Mouse (Mus musculus) liver, embryonic 11.5 days (tissue): ENCODE data around the gene Tmtc4. TPM values are rescaled to one million over a fixed set of nuclear protein-coding genes. Genes with fewer than 3 reads are reported as not detected.
A peak's percentile ranks its signal among the peaks of the same experiment; 100 is the strongest.

Experiments
- ATAC-seq: fragments of 200-750 bp; cut with Nextera tagmentation; replicated peaks from 2 replicates; pipeline ENCODE4 v1.8.0; 2017; ENCODE audit warnings: moderate number of reproducible peaks, mild to moderate bottlenecking, moderate TSS enrichment, moderate library complexity; ENCODE audit not compliant: low FRiP score
- DNase-seq: peaks from one replicate; pipeline ENCODE4 v3.0.0-alpha.2; 2017; ENCODE audit warnings: low spot score
- H3K27ac ChIP-seq: fragments of 300-500 bp; sonication (generic); 2 replicates; pipeline ENCODE4 v1.5.1; 2014; ENCODE audit warnings: mild to moderate bottlenecking, low read depth, low read length, control low read depth
- H3K27me3 ChIP-seq: fragments of 300-500 bp; sonication (generic); replicated peaks from 2 replicates; pipeline ENCODE4 v1.6.1; 2014; ENCODE audit warnings: low read length, mixed read lengths; ENCODE audit not compliant: control insufficient read depth, insufficient read depth
- H3K36me3 ChIP-seq: fragments of 300-500 bp; sonication (generic); 2 replicates; pipeline ENCODE4 v1.6.1; 2014; ENCODE audit warnings: mild to moderate bottlenecking, low read length, moderate library complexity, mixed read lengths; ENCODE audit not compliant: control insufficient read depth, insufficient read depth
- H3K4me1 ChIP-seq: fragments of 300-500 bp; sonication (generic); replicated peaks from 2 replicates; pipeline ENCODE4 v1.6.1; 2014; ENCODE audit warnings: low read length, mixed read lengths; ENCODE audit not compliant: control insufficient read depth, insufficient read depth
- H3K4me2 ChIP-seq: fragments of 300-500 bp; sonication (generic); 2 replicates; pipeline ENCODE4 v1.6.1; 2014; ENCODE audit warnings: mild to moderate bottlenecking, control low read depth, moderate library complexity
- H3K4me3 ChIP-seq: fragments of 300-500 bp; sonication (generic); 2 replicates; pipeline ENCODE4 v1.5.1; 2014; ENCODE audit warnings: low read depth, low read length, control low read depth
- H3K9ac ChIP-seq: fragments of 300-500 bp; sonication (generic); 2 replicates; pipeline ENCODE4 v1.6.1; 2014; ENCODE audit warnings: low read depth, low read length, control low read depth
- H3K9me3 ChIP-seq: fragments of 300-500 bp; sonication (generic); 2 replicates; pipeline ENCODE4 v1.6.1; 2016; ENCODE audit warnings: low read length, inconsistent platforms, mixed read lengths; ENCODE audit not compliant: control insufficient read depth
- WGBS: fragments of 180-500 bp; shearing (Covaris S2); extraction: QIAGEN DNeasy Blood & Tissue Kit; methylation state at CpG from one replicate; pipeline ENCODE4 v1.1.7; 2014; 5-methylcytosine and 5-hydroxymethylcytosine counted together
- polyA plus RNA-seq: library from polyadenylated mRNA; unstranded; fragments of >200 nt; fragmentation: Nextera tagmentation; extraction: Ambion mirVana; gene quantifications from 2 replicates; pipeline ENCODE4 v1.2.1, GENCODE M21; 2014

The Tmtc4 gene
- polyA plus RNA-seq, 1 experiment from 2014 or later, result 8.3 TPM

- no peak for ATAC-seq
- Histone ChIP-seq H3K36me3 (no peaks in the 10 kb centered on the region), H3K27me3 (no peaks in the 10 kb centered on the region; the same call in 1 of the 2 replicates), H3K9ac (peak overlapping the region; percentile 74), H3K9me3 (no peaks in the 10 kb centered on the region), H3K27ac (no peak overlapping the region), H3K4me3 (peak overlapping the region; percentile 67), H3K4me1 (no peaks in the 10 kb centered on the region; the same call in 1 of the 2 replicates), H3K4me2 (peak overlapping the region; percentile 96)
- WGBS, result 52% methylated on average over 8 of the region's 8 CpGs
- DNase-seq, result no peak
Observed at GRCm38 (mm10) chr14:122981831-122982485, 1.9 kb downstream of the Tmtc4 start.

- H3K27me3 ChIP-seq, result no peaks in the 10 kb centered on the region; the same call in 1 of the 2 replicates
- H3K36me3 ChIP-seq, result no peaks in the 10 kb centered on the region
- H3K4me2 ChIP-seq, result no peak overlapping the region
- 71% methylated on average over 3 of the region's 3 CpGs for WGBS
- no peak overlapping the region for H3K9ac ChIP-seq
- DNase-seq (no peak), ATAC-seq (no peak)
- no peaks in the 10 kb centered on the region for H3K9me3 ChIP-seq
- H3K27ac ChIP-seq, result no peak overlapping the region
- no peaks in the 10 kb centered on the region; the same call in 1 of the 2 replicates for H3K4me1 ChIP-seq
- H3K4me3 ChIP-seq, result no peak overlapping the region
Observed at GRCm38 (mm10) chr14:122978871-122979270, 5.0 kb downstream of the Tmtc4 start.

- H3K9me3 ChIP-seq, result no peaks in the 10 kb centered on the region
- 81% methylated on average over 1 of the region's 1 CpGs for WGBS
- H3K4me3 ChIP-seq, result no peak overlapping the region
- no peak for ATAC-seq
- DNase-seq, result no peak
- H3K27ac ChIP-seq, result no peak overlapping the region
- no peak overlapping the region for H3K4me2 ChIP-seq
- no peaks in the 10 kb centered on the region for H3K4me1 ChIP-seq
- H3K36me3 ChIP-seq, result no peaks in the 10 kb centered on the region
- no peaks in the 10 kb centered on the region; the same call in 1 of the 2 replicates for H3K27me3 ChIP-seq
- no peak overlapping the region for H3K9ac ChIP-seq
Observed at GRCm38 (mm10) chr14:122977797-122978140, 6.1 kb downstream of the Tmtc4 start.

- Histone ChIP-seq H3K27me3 (no peaks in the 10 kb centered on the region; the same call in 1 of the 2 replicates), H3K4me2 (no peak overlapping the region), H3K4me1 (no peaks in the 10 kb centered on the region), H3K9ac (no peak overlapping the region), H3K9me3 (no peaks in the 10 kb centered on the region), H3K4me3 (no peak overlapping the region), H3K27ac (no peak overlapping the region), H3K36me3 (no peaks in the 10 kb centered on the region)
- no peak for ATAC-seq
- no peak for DNase-seq
- 77% methylated on average over 9 of the region's 9 CpGs for WGBS
Observed at GRCm38 (mm10) chr14:122977056-122977796, 6.6 kb downstream of the Tmtc4 start.

GRCm38 (mm10) chr14:122974854-122975570 lies 8.8 kb downstream of the Tmtc4 start:
- Histone ChIP-seq H3K4me1 (no peaks in the 10 kb centered on the region), H3K4me3 (no peak overlapping the region), H3K9me3 (no peaks in the 10 kb centered on the region), H3K4me2 (no peak overlapping the region), H3K36me3 (no peaks in the 10 kb centered on the region; the same call in 1 of the 2 replicates), H3K27ac (no peak overlapping the region), H3K27me3 (no peaks in the 10 kb centered on the region), H3K9ac (no peak overlapping the region)
- DNase-seq (no peak), ATAC-seq (no peak)
- WGBS, result 83% methylated on average over 3 of the region's 3 CpGs

GRCm38 (mm10) chr14:122973091-122973490 lies 10.7 kb downstream of the Tmtc4 start:
- H3K4me3 ChIP-seq, result no peak overlapping the region
- no peaks in the 10 kb centered on the region for H3K27me3 ChIP-seq
- WGBS, result 82% methylated on average over 2 of the region's 2 CpGs
- no peaks in the 10 kb centered on the region; the same call in 1 of the 2 replicates for H3K36me3 ChIP-seq
- no peak overlapping the region for H3K4me2 ChIP-seq
- H3K27ac ChIP-seq, result no peak overlapping the region
- ATAC-seq (no peak), DNase-seq (no peak)
- H3K4me1 ChIP-seq, result no peaks in the 10 kb centered on the region
- H3K9me3 ChIP-seq, result no peaks in the 10 kb centered on the region
- H3K9ac ChIP-seq, result no peak overlapping the region

GRCm38 (mm10) chr14:122968049-122968448 lies 15.8 kb downstream of the Tmtc4 start:
- no peak overlapping the region for H3K9ac ChIP-seq
- 69% methylated on average over 2 of the region's 2 CpGs for WGBS
- H3K27ac ChIP-seq, result no peak overlapping the region
- no peak overlapping the region for H3K4me3 ChIP-seq
- ATAC-seq (no peak), DNase-seq (no peak)
- no peak overlapping the region for H3K4me2 ChIP-seq
- no peaks in the 10 kb centered on the region for H3K9me3 ChIP-seq
- H3K27me3 ChIP-seq, result no peaks in the 10 kb centered on the region
- H3K36me3 ChIP-seq, result peaks cover 3% of the 10 kb centered on the region; the same call in 1 of the 2 replicates
- no peaks in the 10 kb centered on the region for H3K4me1 ChIP-seq

GRCm38 (mm10) chr14:122957941-122958340 lies 25.9 kb downstream of the Tmtc4 start:
- Histone ChIP-seq H3K27ac (no peak overlapping the region), H3K4me1 (no peaks in the 10 kb centered on the region), H3K4me2 (no peak overlapping the region), H3K27me3 (no peaks in the 10 kb centered on the region), H3K9ac (no peak overlapping the region), H3K36me3 (no peaks in the 10 kb centered on the region; the same call in 1 of the 2 replicates), H3K4me3 (no peak overlapping the region), H3K9me3 (no peaks in the 10 kb centered on the region)
- 89% methylated on average over 8 of the region's 8 CpGs for WGBS
- DNase-seq, result no peak
- no peak for ATAC-seq
